Mouse (Mus musculus): ENCODE data around the gene Spen. TPM values are rescaled to one million over a fixed set of nuclear protein-coding genes. Genes with fewer than 3 reads are reported as not detected.
A peak's percentile ranks its signal among the peaks of the same experiment; 100 is the strongest.

The Spen gene
- total RNA-seq, 2 experiments from 2014 or later = 80.6 to 86.1 TPM

- intact Hi-C loops (cut with DNase I) = no loop called here
- no peak for DNase-seq
These were observed 110.5 kb downstream of the Spen start for GRCm38 (mm10) chr4:141427921-141428320.

DNA sequence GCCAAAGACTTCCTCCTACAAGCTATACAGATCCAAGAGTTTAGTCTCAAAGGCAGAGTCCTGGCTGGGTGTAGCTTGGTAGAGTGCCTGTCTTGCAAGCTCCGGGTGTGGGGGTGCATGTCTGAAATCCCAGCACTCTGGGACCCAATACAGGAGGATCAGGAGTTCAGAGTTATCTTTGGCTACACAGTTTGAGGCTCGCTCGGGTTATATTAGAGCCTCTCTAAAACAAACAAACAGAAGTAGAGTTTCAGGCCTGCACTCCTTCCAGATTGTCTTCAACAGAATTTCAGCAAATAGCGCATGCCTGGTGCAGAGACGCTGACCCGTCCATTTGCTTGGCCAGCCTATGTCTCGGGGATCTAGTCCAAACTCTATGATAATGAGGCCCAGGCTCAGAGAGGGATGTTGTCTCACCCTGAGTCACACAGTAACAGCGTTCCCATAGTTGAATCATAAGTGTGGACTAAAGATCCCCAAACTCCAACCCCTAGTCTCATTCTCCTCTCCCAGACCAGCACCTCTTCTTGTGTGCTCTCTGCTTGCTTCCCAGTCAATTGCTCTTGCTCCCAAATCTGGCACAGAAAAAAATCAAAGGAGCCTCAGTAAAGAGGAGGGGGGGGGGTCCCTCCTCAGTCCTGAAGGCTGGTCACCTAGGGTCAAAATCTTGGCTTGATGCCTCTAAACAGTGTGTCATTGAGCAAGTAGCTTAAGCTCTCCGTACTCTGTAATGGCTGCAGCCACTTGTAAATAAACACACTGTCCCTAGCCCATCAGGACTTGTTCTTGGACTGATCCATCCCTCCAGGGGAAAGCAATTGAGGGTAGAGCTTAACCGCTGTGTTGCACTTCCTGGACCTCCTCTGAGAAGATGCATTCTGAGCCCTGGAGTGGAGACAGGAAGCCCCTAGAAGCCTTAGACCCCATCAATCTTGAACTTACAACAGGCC lies 111.3 kb downstream of the Spen start:
- DNase-seq = no peak
- intact Hi-C loops (cut with DNase I) = no loop called here

- peak; percentile 32 for DNase-seq
- intact Hi-C loops (cut with DNase I) = no loop called here
These were observed 112.6 kb downstream of the Spen start for GRCm38 (mm10) chr4:141425484-141426479.

- intact Hi-C loops (cut with DNase I) = no loop called here
- DNase-seq = no peak
These were observed 114.5 kb downstream of the Spen start for GRCm38 (mm10) chr4:141423691-141424431.

GRCm38 (mm10) chr4:141423288-141423687 lies 115.1 kb downstream of the Spen start:
- intact Hi-C loops (cut with DNase I) = no loop called here
- DNase-seq = no peak

DNA sequence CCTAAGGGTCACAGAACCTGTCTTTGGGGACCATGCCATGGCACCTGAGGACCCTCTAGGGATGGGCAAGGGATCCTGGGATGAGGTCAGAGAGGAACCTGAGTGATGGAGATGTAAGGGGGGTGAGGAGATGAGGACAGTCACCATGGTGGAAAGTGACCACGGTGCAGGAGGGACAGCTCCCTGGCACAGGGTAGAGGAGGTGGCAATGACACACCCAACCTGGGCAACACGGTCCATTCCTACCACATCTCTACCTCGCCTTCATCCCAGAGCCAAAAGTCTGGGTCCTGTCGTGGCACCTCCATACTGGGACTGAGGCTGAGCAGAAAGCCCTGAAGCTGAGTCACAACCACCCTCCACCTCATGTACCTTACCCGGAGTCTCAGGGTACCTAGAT lies 115.6 kb downstream of the Spen start:
- intact Hi-C loops (cut with DNase I) = no loop called here

DNA sequence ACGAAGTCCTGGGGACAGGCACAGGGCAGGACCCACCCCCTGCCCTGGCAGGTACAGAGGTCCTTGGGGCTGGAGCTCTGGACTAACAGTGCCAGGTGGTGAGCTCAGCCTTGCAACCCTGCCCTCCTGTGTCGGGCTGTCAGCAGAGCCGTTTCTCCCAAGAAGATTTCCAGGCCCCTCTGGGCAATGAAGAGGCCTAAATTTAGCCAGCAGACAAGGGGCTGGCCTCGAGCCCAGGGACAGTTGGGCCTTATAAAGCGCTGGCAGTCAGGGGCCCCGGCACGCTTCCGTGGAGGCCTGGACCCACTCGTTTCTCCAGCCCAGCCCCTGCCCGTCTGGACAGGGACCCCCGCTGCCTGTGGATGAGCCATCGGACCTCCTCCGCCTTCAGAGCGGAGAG lies 117.0 kb downstream of the Spen start:
- peak; percentile 78 for DNase-seq
- intact Hi-C loops (cut with DNase I) = no loop called here

More for the DNA sequence above, 115.6 kb downstream of the Spen start:
- DNase-seq = no peak

- no peak for DNase-seq
- intact Hi-C loops (cut with DNase I) = no loop called here
These were observed 117.5 kb downstream of the Spen start for GRCm38 (mm10) chr4:141420886-141421285.

DNA sequence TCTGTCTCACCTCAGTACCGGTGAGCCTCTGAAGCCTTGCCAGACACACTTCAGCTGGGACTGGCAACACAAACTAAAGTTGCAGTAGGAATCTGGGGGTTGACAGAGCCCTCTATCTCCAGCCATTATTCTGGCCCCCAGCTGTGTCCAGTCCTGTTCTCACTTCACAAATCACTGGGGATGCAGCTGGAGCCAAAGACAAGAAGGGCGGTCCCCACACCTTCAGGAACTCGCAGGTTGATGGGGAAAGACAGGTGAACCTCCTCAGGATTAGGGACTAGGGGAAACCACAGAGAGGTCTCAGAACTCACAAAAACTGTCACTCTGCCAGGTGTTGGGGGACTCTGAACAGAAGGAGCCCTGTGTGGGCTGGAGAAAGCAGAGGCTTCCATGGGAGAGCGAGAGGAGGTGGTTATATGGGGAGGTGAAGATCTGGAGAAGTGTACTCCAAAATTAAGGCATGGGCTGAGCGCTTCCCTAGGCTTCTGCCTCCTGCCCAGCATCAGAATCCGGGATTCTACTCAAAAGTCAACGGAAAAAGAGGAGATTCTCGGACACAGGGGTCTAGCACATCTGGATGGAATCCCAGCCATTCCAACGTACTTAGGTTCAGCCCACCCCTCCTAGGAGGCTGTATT lies 118.1 kb downstream of the Spen start, which contains the start of gene Hspb7:
Gene Hspb7, plus strand, starts transcription at position 588 of the 638 bp plus-strand sequence.
- intact Hi-C loops (cut with DNase I) = no loop called here
- no peak for DNase-seq

- no peak for DNase-seq
- intact Hi-C loops (cut with DNase I) = no loop called here
These were observed 118.8 kb downstream of the Spen start for GRCm38 (mm10) chr4:141419398-141420191.

Other genes starting within 250 kb of the Spen start
- gene Epha2, start 237.4 kb downstream of the Spen start, total RNA-seq (2021) = 1 to 10 TPM; 1.6 TPM
- gene Fam131c, start 170.4 kb downstream of the Spen start, total RNA-seq (2021) = 10 to 100 TPM; 32.5 to 35.1 TPM
- under 1 TPM in 1 of 2 experiments, not detected in 1; 0.60 TPM for gene Clcnka, start 139.9 kb downstream of the Spen start, total RNA-seq (2021)
- gene Clcnkb, start 122.6 kb downstream of the Spen start, total RNA-seq (2021) = not detected
- gene Hspb7, start 117.8 kb downstream of the Spen start, total RNA-seq (2021) = not detected
- gene Srarp, start 102.5 kb downstream of the Spen start, total RNA-seq (2021) = 1 to 10 TPM; 1.5 to 1.8 TPM
- gene Zbtb17, start 93.9 kb downstream of the Spen start, total RNA-seq (2021) = 10 to 100 TPM; 32.7 to 35.3 TPM
- 10 to 100 TPM; 19.8 to 23.8 TPM for gene Fblim1, start 67.5 kb upstream of the Spen start, total RNA-seq (2021)
- under 1 TPM; 0.38 to 0.46 TPM for gene Tmem82, start 80.0 kb upstream of the Spen start, total RNA-seq (2021)
- 1 to 10 TPM; 1.1 to 1.7 TPM for gene Slc25a34, start 85.2 kb upstream of the Spen start, total RNA-seq (2021)
- gene Plekhm2, start 126.3 kb upstream of the Spen start, total RNA-seq (2021) = 10 to 100 TPM; 44.1 to 51.1 TPM
- 1 to 10 TPM in 1 of 2 experiments, under 1 TPM in 1; 0.42 to 2.2 TPM for gene Rsc1a1, start 147.0 kb upstream of the Spen start, total RNA-seq (2021)
- 10 to 100 TPM; 26.3 to 26.7 TPM for gene Ddi2, start 184.8 kb upstream of the Spen start, total RNA-seq (2021)
- not detected for gene Agmat, start 208.1 kb upstream of the Spen start, total RNA-seq (2021)